Mouse (Mus musculus) bone marrow, adult 2 months (tissue): Measurements from ENCODE around the gene Ppef2.

Experiments
- CTCF ChIP-seq: fragments of 200-500 bp; IDR thresholded peaks from 2 replicates; pipeline ENCODE4 v1.5.1; 2011; ENCODE audit warnings: low read length, control low read depth; ENCODE audit not compliant: control insufficient read depth, insufficient read depth
- POLR2A ChIP-seq: fragments of 200-500 bp; IDR thresholded peaks from 2 replicates; pipeline ENCODE4 v1.6.1; 2011; ENCODE audit warnings: low read depth, mild to moderate bottlenecking, control low read depth, low read length, borderline replicate concordance; ENCODE audit not compliant: control insufficient read depth

GRCm38 (mm10) chr5:92219826-92220225, 36.3 kb downstream of the Ppef2 start:
- no peak for TF ChIP-seq CTCF
- TF ChIP-seq POLR2A: no peak
